Mouse (Mus musculus) myocyte (in vitro differentiated cells): ENCODE results near the gene Adgrl1. TPM values are rescaled to one million over a fixed set of nuclear protein-coding genes. Genes with fewer than 3 reads are reported as not detected.
A peak's percentile ranks its signal among the peaks of the same experiment; 100 is the strongest.

Experiments
- H3K27me3 ChIP-seq: one replicate; pipeline ENCODE4 v1.6.1; 2011; ENCODE audit not compliant: control insufficient read depth, insufficient read depth, insufficient read length
- H3K36me3 ChIP-seq: one replicate; pipeline ENCODE4 v1.6.1; 2011; ENCODE audit not compliant: control insufficient read depth, insufficient read depth
- H3K4me2 ChIP-seq: one replicate; pipeline ENCODE4 v1.6.1; 2011; ENCODE audit warnings: low read depth, control low read depth
- H3K4me3 ChIP-seq: one replicate; pipeline ENCODE4 v1.5.1; 2011; ENCODE audit warnings: mild to moderate bottlenecking, control low read depth, moderate library complexity
- H3K79me2 ChIP-seq: one replicate; pipeline ENCODE4 v1.6.1; 2011; ENCODE audit not compliant: control insufficient read depth, insufficient read depth
- H3ac ChIP-seq: one replicate; pipeline ENCODE4 v1.6.1; 2011; ENCODE audit not compliant: control insufficient read depth, insufficient read length
- CEBPB ChIP-seq: IDR thresholded peaks from 2 replicates; pipeline ENCODE4 v1.6.1; 2011; ENCODE audit warnings: mild to moderate bottlenecking, moderate library complexity; ENCODE audit not compliant: poor library complexity, insufficient read depth, severe bottlenecking
- E2F4 ChIP-seq: IDR thresholded peaks from one replicate; pipeline ENCODE4 v1.6.1; 2011; ENCODE audit warnings: mild to moderate bottlenecking, control low read depth, moderate library complexity; ENCODE audit not compliant: insufficient read depth
- MAX ChIP-seq: IDR thresholded peaks from one replicate; pipeline ENCODE4 v1.6.1; 2011; ENCODE audit warnings: low read depth, mild to moderate bottlenecking, control low read depth
- MYOD1 ChIP-seq, 3 experiments: IDR thresholded peaks; one replicate each; pipeline ENCODE4 v1.6.1; 2011; ENCODE audit warnings: control low read depth in 2 of 3, low read depth in 2 of 3, mild to moderate bottlenecking in 2 of 3, moderate library complexity in 1 of 3; ENCODE audit not compliant: insufficient read length in 2 of 3, control insufficient read depth in 1 of 3
- MYOG ChIP-seq, 3 experiments: IDR thresholded peaks; one replicate each; pipeline ENCODE4 v1.6.1; 2011; ENCODE audit warnings: control low read depth in 2 of 3, low read depth in 2 of 3, mild to moderate bottlenecking in 2 of 3; ENCODE audit not compliant: insufficient read length in 2 of 3, control insufficient read depth in 1 of 3, insufficient read depth in 1 of 3
- POLR2A ChIP-seq: IDR thresholded peaks from one replicate; pipeline ENCODE4 v1.6.1; 2011; ENCODE audit warnings: low read depth, mild to moderate bottlenecking, control low read depth, moderate library complexity; ENCODE audit not compliant: insufficient read length
- POLR2AphosphoS2 ChIP-seq: IDR thresholded peaks from one replicate; pipeline ENCODE4 v1.6.1; 2011; ENCODE audit warnings: low read depth, control low read depth; ENCODE audit not compliant: insufficient read length
- REST ChIP-seq: IDR thresholded peaks from one replicate; pipeline ENCODE4 v1.6.1; 2011; ENCODE audit warnings: mild to moderate bottlenecking, control low read depth, moderate library complexity; ENCODE audit not compliant: insufficient read depth, insufficient read length
- SRF ChIP-seq: IDR thresholded peaks from one replicate; pipeline ENCODE4 v1.6.1; 2011; ENCODE audit warnings: low read depth; ENCODE audit not compliant: control insufficient read depth, insufficient read length
- TCF12 ChIP-seq: IDR thresholded peaks from one replicate; pipeline ENCODE4 v1.6.1; 2011; ENCODE audit warnings: mild to moderate bottlenecking, control low read depth; ENCODE audit not compliant: poor library complexity, insufficient read depth, severe bottlenecking
- TCF3 ChIP-seq: IDR thresholded peaks from one replicate; pipeline ENCODE4 v1.6.1; 2011; ENCODE audit warnings: low read depth, control low read depth; ENCODE audit not compliant: insufficient read length
- USF1 ChIP-seq: IDR thresholded peaks from one replicate; pipeline ENCODE4 v1.6.1; 2011; ENCODE audit warnings: low read depth, mild to moderate bottlenecking, control low read depth, moderate library complexity
- polyA plus RNA-seq: library from polyadenylated mRNA; unstranded; fragments of >200 nt; fragmentation: generic; extraction: Trizol; gene quantifications from one replicate; pipeline ENCODE4 v1.2.1, GENCODE M21; 2012; ENCODE audit warnings: missing spikeins

Gene Adgrl1
- polyA plus RNA-seq, 1 experiment: 11.5 TPM

DNA sequence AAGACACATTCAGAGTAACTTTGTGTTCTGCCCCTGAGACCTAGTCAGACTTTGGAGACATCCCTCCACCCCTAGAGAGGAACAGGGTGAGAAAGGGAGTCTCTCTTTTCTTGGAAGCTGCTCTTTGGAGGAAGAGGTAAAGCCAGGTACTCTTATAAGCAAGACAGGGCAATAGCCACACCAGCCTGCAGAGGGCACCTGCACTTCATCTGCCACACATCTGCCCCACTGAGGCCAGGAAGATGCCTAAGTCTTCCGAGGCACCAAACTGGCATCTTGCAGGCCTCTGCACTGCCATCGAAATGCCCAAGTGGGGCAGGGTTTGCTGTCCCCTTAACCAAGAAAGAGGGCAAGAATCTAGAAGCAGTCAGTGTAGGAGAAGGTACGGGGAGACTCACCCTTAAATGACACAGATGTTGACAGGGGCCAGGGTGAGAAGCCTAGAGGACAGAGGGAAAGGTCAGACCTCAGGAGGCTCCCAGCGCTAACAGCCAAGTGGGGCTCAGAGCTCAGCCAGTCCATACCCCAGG lies 76.3 kb downstream of the Adgrl1 start:
- Histone ChIP-seq H3K4me2 (no peak overlapping the region), H3K4me3 (no peak overlapping the region), H3K27me3 (no peaks in the 10 kb centered on the region), H3K36me3 (no peaks in the 10 kb centered on the region), H3K79me2 (peaks cover 56% of the 10 kb centered on the region), H3ac (no peak overlapping the region)
- no peak for TF ChIP-seq MAX
- no peak for TF ChIP-seq TCF12
- TF ChIP-seq POLR2AphosphoS2: peak; percentile 20

GRCm38 (mm10) chr8:83976779-83977350 lies 77.0 kb downstream of the Adgrl1 start:
- Histone ChIP-seq H3K4me3 (no peak overlapping the region), H3K79me2 (peaks cover 56% of the 10 kb centered on the region), H3K27me3 (no peaks in the 10 kb centered on the region), H3ac (no peak overlapping the region), H3K36me3 (no peaks in the 10 kb centered on the region), H3K4me2 (peak overlapping the region; percentile 34)
- TF ChIP-seq MAX (no peak), POLR2AphosphoS2 (no peak), TCF3 (no peak), MYOG (IDR thresholded peaks at IDR 0.05; ENCODE audit: control insufficient read depth in 1 of 3, insufficient read depth in 1 of 3, insufficient read length in 2 of 3, low read depth in 2 of 3) (no peak), E2F4 (no peak), USF1 (no peak)

DNA sequence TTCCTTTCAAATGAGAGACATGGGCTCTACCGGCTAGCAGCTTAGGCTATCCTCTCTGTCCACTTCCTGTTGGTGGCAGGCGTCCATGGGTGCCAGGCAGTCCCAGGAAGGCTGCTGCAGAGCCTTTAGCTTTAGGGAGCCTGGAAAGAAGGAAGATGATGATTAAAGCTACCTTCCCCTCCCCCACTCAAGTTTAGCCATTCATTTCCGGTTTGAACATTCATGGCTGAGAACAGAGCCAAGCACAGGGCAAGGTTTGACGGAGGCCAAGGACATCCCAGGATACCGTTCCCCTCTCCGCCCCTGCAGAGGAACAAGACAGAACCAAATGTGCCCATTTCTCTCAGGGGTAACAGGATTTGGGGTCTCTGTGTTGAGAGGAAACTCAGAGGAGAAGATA lies 77.7 kb downstream of the Adgrl1 start:
- TF ChIP-seq MYOD1 (IDR thresholded peaks at IDR 0.05; ENCODE audit: control insufficient read depth in 1 of 3, insufficient read length in 2 of 3, low read depth in 2 of 3) (no peak), SRF (no peak), POLR2AphosphoS2 (no peak), TCF12 (no peak), E2F4 (no peak), POLR2A (no peak), MYOG (IDR thresholded peaks at IDR 0.05; ENCODE audit: control insufficient read depth in 1 of 3, insufficient read depth in 1 of 3, insufficient read length in 2 of 3, low read depth in 2 of 3) (no peak), TCF3 (no peak), CEBPB (no peak), USF1 (no peak), MAX (no peak), REST (no peak)
- no peaks in the 10 kb centered on the region for H3K27me3 ChIP-seq
- H3K79me2 ChIP-seq: peaks cover 56% of the 10 kb centered on the region
- H3K4me2 ChIP-seq: peak overlapping the region; percentile 34
- no peaks in the 10 kb centered on the region for H3K36me3 ChIP-seq
- H3ac ChIP-seq: no peak overlapping the region
- no peak overlapping the region for H3K4me3 ChIP-seq

DNA sequence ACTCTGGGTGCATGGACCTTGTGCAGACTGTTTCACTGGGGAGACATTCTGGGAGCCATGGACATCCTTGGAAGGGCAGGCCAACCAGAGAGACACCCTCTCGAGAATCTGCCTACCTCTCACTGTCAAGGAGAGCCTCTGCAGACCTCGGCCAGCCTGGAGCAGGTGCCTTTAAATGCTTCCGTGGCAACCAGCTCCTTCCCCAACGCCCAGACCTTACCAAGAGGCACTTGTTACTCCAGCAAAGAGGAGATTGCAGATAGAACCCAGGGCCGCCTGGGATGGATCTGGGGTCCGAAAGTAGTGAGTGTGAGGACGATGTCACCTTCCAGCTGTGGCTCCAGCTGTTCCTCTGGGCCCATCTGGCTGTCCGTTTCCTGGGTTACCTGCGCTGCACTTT lies 78.3 kb downstream of the Adgrl1 start:
- Histone ChIP-seq H3K4me2 (no peak overlapping the region), H3K27me3 (no peaks in the 10 kb centered on the region), H3K4me3 (no peak overlapping the region), H3ac (no peak overlapping the region), H3K36me3 (no peaks in the 10 kb centered on the region), H3K79me2 (peaks cover 56% of the 10 kb centered on the region)
- TF ChIP-seq MYOD1 (IDR thresholded peaks at IDR 0.05; ENCODE audit: control insufficient read depth in 1 of 3, insufficient read length in 2 of 3, low read depth in 2 of 3): no peak
- TF ChIP-seq USF1: no peak
- no peak for TF ChIP-seq POLR2A
- no peak for TF ChIP-seq TCF3
- TF ChIP-seq E2F4: no peak
- no peak for TF ChIP-seq SRF
- no peak for TF ChIP-seq REST
- no peak for TF ChIP-seq TCF12
- no peak for TF ChIP-seq POLR2AphosphoS2
- no peak for TF ChIP-seq MYOG (IDR thresholded peaks at IDR 0.05; ENCODE audit: control insufficient read depth in 1 of 3, insufficient read depth in 1 of 3, insufficient read length in 2 of 3, low read depth in 2 of 3)
- no peak for TF ChIP-seq CEBPB
- TF ChIP-seq MAX: no peak

DNA sequence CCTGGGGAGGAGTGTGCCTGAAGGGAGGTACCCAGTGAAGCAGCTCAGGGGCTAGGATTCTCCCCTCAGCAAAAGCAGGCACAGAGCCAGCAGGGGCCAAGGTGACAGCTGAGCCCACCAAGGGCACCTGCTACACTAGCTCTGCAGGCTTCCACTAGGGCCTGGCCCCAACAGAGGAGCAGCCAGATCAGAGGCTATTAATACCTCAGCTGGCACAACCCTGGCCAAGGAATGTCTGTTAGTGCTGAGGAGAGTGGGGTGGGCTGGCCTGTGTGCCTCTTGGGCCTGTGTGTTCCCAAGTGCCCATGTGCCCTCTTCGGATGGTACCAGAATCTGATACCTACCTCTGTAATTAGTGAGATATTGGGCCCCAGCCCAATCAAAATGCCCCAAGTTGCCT lies 80.3 kb downstream of the Adgrl1 start:
- peaks cover 39% of the 10 kb centered on the region for H3K79me2 ChIP-seq
- H3K4me3 ChIP-seq: no peak overlapping the region
- H3K4me2 ChIP-seq: no peak overlapping the region
- no peaks in the 10 kb centered on the region for H3K27me3 ChIP-seq
- no peak overlapping the region for H3ac ChIP-seq
- no peaks in the 10 kb centered on the region for H3K36me3 ChIP-seq
- TF ChIP-seq REST (no peak), MAX (no peak), MYOG (IDR thresholded peaks at IDR 0.05; ENCODE audit: control insufficient read depth in 1 of 3, insufficient read depth in 1 of 3, insufficient read length in 2 of 3, low read depth in 2 of 3) (peak; percentile 44 to 98 (median 89)), TCF3 (peak; percentile 72), MYOD1 (IDR thresholded peaks at IDR 0.05; ENCODE audit: control insufficient read depth in 1 of 3, insufficient read length in 2 of 3, low read depth in 2 of 3) (peak; percentile 10 to 95 (median 85)), CEBPB (no peak), TCF12 (peak; percentile 18)
